Mouse (Mus musculus) CH12.LX (cell line): ENCODE results near the gene Mta2. TPM values are rescaled to one million over a fixed set of nuclear protein-coding genes. Genes with fewer than 3 reads are reported as not detected.

Source experiments
- DNase-seq: peaks from one replicate; pipeline ENCODE4 v3.0.0-alpha.2; 2013; ENCODE audit errors: extremely low read depth
- H3K27ac ChIP-seq: 2 replicates; pipeline ENCODE4 v1.5.1; 2012; ENCODE audit warnings: low read depth, mild to moderate bottlenecking, control low read depth, moderate library complexity; ENCODE audit not compliant: insufficient read depth
- H3K27me3 ChIP-seq: replicated peaks from 2 replicates; pipeline ENCODE3; 2012; ENCODE audit warnings: inconsistent platforms
- H3K36me3 ChIP-seq, 2 experiments: replicated peaks in 1 of 2; 2 replicates each; pipeline versions ENCODE3 to v1.6.1; 2012; ENCODE audit warnings: inconsistent platforms in 1 of 2, low read length in 1 of 2, mild to moderate bottlenecking in 1 of 2, mixed read lengths in 1 of 2, moderate library complexity in 1 of 2; ENCODE audit not compliant: control insufficient read depth in 1 of 2, insufficient read depth in 1 of 2
- H3K4me1 ChIP-seq, 2 experiments: 2 replicates each; pipeline ENCODE4 v1.6.1; 2012; ENCODE audit warnings: inconsistent platforms in 1 of 2, moderate library complexity in 1 of 2; ENCODE audit not compliant: insufficient read depth in 2 of 2, control insufficient read depth in 1 of 2
- H3K4me2 ChIP-seq: 2 replicates; pipeline ENCODE4 v1.6.1; 2012; ENCODE audit warnings: low read depth, mild to moderate bottlenecking, control low read depth; ENCODE audit not compliant: poor library complexity, insufficient read depth, severe bottlenecking
- H3K4me3 ChIP-seq, 3 experiments: fragments of 150-350 bp in 1 of 3; sonication (generic) in 1 of 3; replicated peaks in 1 of 3; 2 replicates each; pipeline versions ENCODE3 to v1.5.1; 2011 to 2012; ENCODE audit warnings: low read depth in 2 of 3, low read length in 2 of 3, mild to moderate bottlenecking in 2 of 3, moderate library complexity in 2 of 3, control low read depth in 1 of 3, improper control_type of control experiment in 1 of 3, inconsistent platforms in 1 of 3, mixed read lengths in 1 of 3; ENCODE audit not compliant: poor library complexity in 1 of 3
- H3K79me2 ChIP-seq: replicated peaks from 2 replicates; pipeline ENCODE4 v1.6.1; 2012; ENCODE audit warnings: mild to moderate bottlenecking, moderate library complexity; ENCODE audit not compliant: control insufficient read depth, poor library complexity, insufficient read depth, severe bottlenecking; ENCODE audit errors: extremely low read depth
- H3K9ac ChIP-seq: 2 replicates; pipeline ENCODE4 v1.6.1; 2012; ENCODE audit warnings: low read depth, mild to moderate bottlenecking, control low read depth, moderate library complexity; ENCODE audit not compliant: insufficient read depth
- H3K9me3 ChIP-seq: replicated peaks from 2 replicates; pipeline ENCODE3; 2012; ENCODE audit warnings: low read length, inconsistent platforms, mixed read lengths
- BHLHE40 ChIP-seq: IDR thresholded peaks from 2 replicates; pipeline ENCODE4 v1.6.1; 2011; ENCODE audit warnings: mild to moderate bottlenecking, low read depth, low read length, improper control_type of control experiment
- CTCF ChIP-seq, 2 experiments: IDR thresholded peaks in 1 of 2; conservative IDR thresholded peaks in 1 of 2; 2 replicates each; pipeline ENCODE4 v1.5.1; 2011 to 2012; ENCODE audit warnings: low read depth in 2 of 2, low read length in 2 of 2, improper control_type of control experiment in 1 of 2, inconsistent platforms in 1 of 2, mild to moderate bottlenecking in 1 of 2, moderate library complexity in 1 of 2
- ELF1 ChIP-seq: IDR thresholded peaks from 2 replicates; pipeline ENCODE4 v1.6.1; 2014; ENCODE audit warnings: low read depth, mild to moderate bottlenecking, inconsistent platforms, low read length, improper control_type of control experiment
- EP300 ChIP-seq: IDR thresholded peaks from 2 replicates; pipeline ENCODE4 v1.6.1; 2011; ENCODE audit warnings: low read length, improper control_type of control experiment
- ETS1 ChIP-seq: conservative IDR thresholded peaks from 2 replicates; pipeline ENCODE4 v1.6.1; 2012; ENCODE audit warnings: low read depth, mild to moderate bottlenecking, inconsistent platforms, low read length, improper control_type of control experiment, moderate library complexity
- GABPA ChIP-seq: IDR thresholded peaks from 2 replicates; pipeline ENCODE4 v1.6.1; 2012; ENCODE audit warnings: low read depth, low read length, improper control_type of control experiment, inconsistent platforms; ENCODE audit not compliant: insufficient replicate concordance
- JUN ChIP-seq: IDR thresholded peaks from 2 replicates; pipeline ENCODE4 v1.6.1; 2011; ENCODE audit warnings: low read depth, mild to moderate bottlenecking, low read length, improper control_type of control experiment, moderate library complexity; ENCODE audit not compliant: insufficient read depth
- KAT2A ChIP-seq: IDR thresholded peaks from 2 replicates; pipeline ENCODE4 v1.6.1; 2012; ENCODE audit warnings: low read length, improper control_type of control experiment, inconsistent platforms; ENCODE audit not compliant: insufficient replicate concordance
- MAFK ChIP-seq: IDR thresholded peaks from 2 replicates; pipeline ENCODE4 v1.6.1; 2011; ENCODE audit warnings: low read length, improper control_type of control experiment; ENCODE audit not compliant: insufficient replicate concordance
- MAX ChIP-seq: IDR thresholded peaks from 2 replicates; pipeline ENCODE4 v1.6.1; 2011; ENCODE audit warnings: low read length, improper control_type of control experiment
- MAZ ChIP-seq: IDR thresholded peaks from 2 replicates; pipeline ENCODE4 v1.6.1; 2012; ENCODE audit warnings: low read depth, mild to moderate bottlenecking, inconsistent platforms, low read length, improper control_type of control experiment, moderate library complexity
- MEF2A ChIP-seq: IDR thresholded peaks from 2 replicates; pipeline ENCODE4 v1.6.1; 2014; ENCODE audit warnings: low read depth, mild to moderate bottlenecking, inconsistent platforms, low read length, improper control_type of control experiment, borderline replicate concordance
- MYC ChIP-seq: IDR thresholded peaks from 2 replicates; pipeline ENCODE4 v1.6.1; 2011; ENCODE audit warnings: low read depth, mild to moderate bottlenecking, improper control_type of control experiment, low read length
- PAX5 ChIP-seq: IDR thresholded peaks from 2 replicates; pipeline ENCODE4 v1.6.1; 2012; ENCODE audit warnings: low read length, inconsistent platforms, mixed read lengths
- POLR2A ChIP-seq: IDR thresholded peaks from 2 replicates; pipeline ENCODE4 v1.6.1; 2011; ENCODE audit warnings: low read depth, mild to moderate bottlenecking, improper control_type of control experiment, low read length
- POLR2AphosphoS2 ChIP-seq: IDR thresholded peaks from 2 replicates; pipeline ENCODE4 v1.6.1; 2011; ENCODE audit warnings: low read depth, low read length, improper control_type of control experiment
- TCF12 ChIP-seq: IDR thresholded peaks from 2 replicates; pipeline ENCODE4 v1.6.1; 2014; ENCODE audit warnings: low read depth, mild to moderate bottlenecking, inconsistent platforms, low read length, improper control_type of control experiment
- UBTF ChIP-seq: IDR thresholded peaks from 2 replicates; pipeline ENCODE4 v1.6.1; 2012; ENCODE audit warnings: low read depth, mild to moderate bottlenecking, inconsistent platforms, low read length, improper control_type of control experiment, moderate library complexity
- USF1 ChIP-seq: IDR thresholded peaks from 2 replicates; pipeline ENCODE4 v1.6.1; 2014; ENCODE audit warnings: low read depth, mild to moderate bottlenecking, inconsistent platforms, low read length, improper control_type of control experiment
- USF2 ChIP-seq: conservative IDR thresholded peaks from 2 replicates; pipeline ENCODE4 v1.6.1; 2011; ENCODE audit warnings: low read depth, low read length, improper control_type of control experiment
- ZC3H11A ChIP-seq: IDR thresholded peaks from 2 replicates; pipeline ENCODE4 v1.6.1; 2012; ENCODE audit warnings: low read depth, mild to moderate bottlenecking, inconsistent platforms, low read length, improper control_type of control experiment
- ZKSCAN1 ChIP-seq: IDR thresholded peaks from 2 replicates; pipeline ENCODE4 v1.6.1; 2012; ENCODE audit warnings: low read depth, inconsistent platforms, low read length, improper control_type of control experiment, borderline replicate concordance
- ZMIZ1 ChIP-seq: IDR thresholded peaks from 2 replicates; pipeline ENCODE4 v1.6.1; 2012; ENCODE audit warnings: low read depth, mild to moderate bottlenecking, inconsistent platforms, low read length, improper control_type of control experiment
- ZNF384 ChIP-seq: IDR thresholded peaks from 2 replicates; pipeline ENCODE4 v1.6.1; 2012; ENCODE audit warnings: low read depth, low read length, improper control_type of control experiment, inconsistent platforms
- dilution Hi-C: fragments of 300-500 bp; cut with MboI; formaldehyde crosslinking; loops from 2 replicates; pipeline ENCODE4 v1.14.3; 2020; ENCODE audit warnings: low sequenced_read_pairs; ENCODE audit not compliant: extremely low pct_unique_long_range_greater_than_20kb, extremely low pct_ligation_motif_present
- in situ Hi-C: fragments of 300-500 bp; cut with MboI; formaldehyde crosslinking; loops from 3 replicates; pipeline ENCODE4 v1.14.3; 2019; ENCODE audit warnings: low sequenced_read_pairs, low pct_ligation_motif_present, low pct_unique_long_range_greater_than_20kb, mixed read lengths
- polyA plus RNA-seq: library from polyadenylated mRNA; unstranded; fragments of >175 nt; gene quantifications from 2 replicates; pipeline ENCODE4 v1.2.1, GENCODE M21; 2012; ENCODE audit warnings: low read depth; ENCODE audit not compliant: insufficient read length
- total RNA-seq, 2 experiments: library from RNA; depleted of rRNA; stranded (reverse); fragments of 300-350 nt in 1 of 2; fragments of >200 nt in 1 of 2; gene quantifications; 2 replicates each; pipeline ENCODE4 v1.2.3; 2012 to 2014

The Mta2 gene
- total and polyA plus RNA-seq, 3 experiments: 115 to 162 (median 131) TPM

GRCm38 (mm10) chr19:8920836-8921291 is 20.8 kb upstream of the Mta2 start (continued):
- TF ChIP-seq CTCF (conservative IDR thresholded peaks at IDR 0.05 in 1 of 2, IDR thresholded peaks at IDR 0.05 in 1 of 2; ENCODE audit: low read depth in 2 of 2, low read length in 2 of 2) (no peak), MAZ (no peak), USF1 (peak; percentile 92), KAT2A (no peak), PAX5 (no peak), ZC3H11A (no peak), POLR2A (no peak), ELF1 (no peak), USF2 (peak; percentile 94), EP300 (no peak), ZMIZ1 (no peak), UBTF (no peak), MAX (peak; percentile 69), ZKSCAN1 (no peak), MEF2A (no peak), ZNF384 (no peak), TCF12 (no peak), JUN (no peak)

DNA sequence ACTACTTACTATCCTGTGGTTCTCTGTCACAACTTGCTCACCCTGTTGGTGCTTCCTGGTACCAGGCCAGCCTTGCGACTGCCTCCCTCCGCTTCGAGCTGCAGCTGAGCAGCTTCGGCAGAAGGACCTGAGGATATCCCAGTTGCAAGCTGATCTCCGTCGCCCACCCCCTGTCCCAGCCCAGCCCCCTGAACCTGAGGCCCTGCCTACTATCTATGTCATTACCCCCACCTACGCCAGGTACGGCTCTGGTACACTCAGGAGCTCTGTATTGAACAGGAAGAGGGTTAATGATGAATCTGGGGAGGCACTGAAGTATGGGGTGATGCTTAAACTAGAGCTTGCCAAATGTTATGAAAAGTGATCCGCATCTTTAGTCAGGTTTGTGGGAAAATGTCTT is 19.9 kb upstream of the Mta2 start:
- peaks cover 22 to 40% of the 10 kb centered on the region in 2 experiments for H3K36me3 ChIP-seq
- in situ Hi-C loops (no loop called here), dilution Hi-C loops (no loop called here)
- H3K27me3 ChIP-seq: no peaks in the 10 kb centered on the region
- H3K9me3 ChIP-seq: no peaks in the 10 kb centered on the region
- H3K4me2 ChIP-seq: peak overlapping the region; percentile 74
- TF ChIP-seq POLR2AphosphoS2: no peak
- DNase-seq: peak; percentile 17
- H3K4me1 ChIP-seq: peaks cover 0 to 21% of the 10 kb centered on the region in 2 experiments; a peak in 2 of 4 replicates
- peaks cover 19% of the 10 kb centered on the region for H3K79me2 ChIP-seq
- H3K27ac ChIP-seq: 0 out of 2 replicates have a peak overlapping the region, but pooled peaks have one; percentile 9
- peak overlapping the region; percentile 29 to 95 (median 81) for H3K4me3 ChIP-seq
- H3K9ac ChIP-seq: peak overlapping the region; percentile 96; the same call in 1 of the 2 replicates

GRCm38 (mm10) chr19:8926766-8927165 is 14.9 kb upstream of the Mta2 start:
- Histone ChIP-seq H3K9ac (no peak overlapping the region), H3K9me3 (no peaks in the 10 kb centered on the region), H3K4me2 (no peak overlapping the region), H3K27ac (no peak overlapping the region), H3K4me1 (peaks cover 12 to 43% of the 10 kb centered on the region in 2 experiments; a peak in 3 of 4 replicates), H3K79me2 (peaks cover 12% of the 10 kb centered on the region), H3K36me3 (peaks cover 29 to 67% of the 10 kb centered on the region in 2 experiments), H3K4me3 (no peak overlapping the region), H3K27me3 (no peaks in the 10 kb centered on the region)
- in situ Hi-C loops: no loop called here
- dilution Hi-C loops: no loop called here
- TF ChIP-seq ETS1 (no peak), MAFK (no peak), MYC (no peak), BHLHE40 (no peak), MAZ (no peak), GABPA (no peak), JUN (no peak), PAX5 (no peak), POLR2A (no peak), POLR2AphosphoS2 (no peak), ZMIZ1 (no peak), TCF12 (no peak), USF2 (no peak)
- no peak for DNase-seq
